Mouse (Mus musculus) small intestine, adult 2 months (tissue): ENCODE data around the gene Ptprj. TPM values are rescaled to one million over a fixed set of nuclear protein-coding genes. Genes with fewer than 3 reads are reported as not detected.

Experiments used
- H3K27ac ChIP-seq: fragments of 200-500 bp; 2 replicates; pipeline ENCODE4 v1.5.1; 2012; ENCODE audit warnings: low read depth, low read length, control low read depth, inconsistent platforms; ENCODE audit not compliant: insufficient read depth
- H3K27me3 ChIP-seq: fragments of 200-500 bp; 2 replicates; pipeline ENCODE4 v1.6.1; 2012; ENCODE audit warnings: mild to moderate bottlenecking, moderate library complexity, low read length, inconsistent platforms; ENCODE audit not compliant: control insufficient read depth, insufficient read depth
- H3K36me3 ChIP-seq: fragments of 200-500 bp; 2 replicates; pipeline ENCODE4 v1.6.1; 2012; ENCODE audit warnings: mild to moderate bottlenecking, low read length, control low read depth, inconsistent platforms; ENCODE audit not compliant: control insufficient read depth, insufficient read depth
- H3K4me1 ChIP-seq: fragments of 200-500 bp; 2 replicates; pipeline ENCODE4 v1.6.1; 2012; ENCODE audit warnings: low read length, inconsistent platforms, mixed read lengths; ENCODE audit not compliant: control insufficient read depth, insufficient read depth, insufficient read length
- H3K4me3 ChIP-seq: fragments of 200-500 bp; 2 replicates; pipeline ENCODE4 v1.5.1; 2012; ENCODE audit warnings: low read depth, mild to moderate bottlenecking, control low read depth, inconsistent platforms, low read length, moderate library complexity
- CTCF ChIP-seq: fragments of 200-500 bp; IDR thresholded peaks from 2 replicates; pipeline ENCODE4 v1.5.1; 2012; ENCODE audit warnings: low read depth, mild to moderate bottlenecking, control low read depth, inconsistent platforms, low read length, moderate library complexity, mixed read lengths; ENCODE audit not compliant: insufficient replicate concordance, insufficient read length; ENCODE audit errors: extremely low read depth
- POLR2A ChIP-seq: fragments of 200-500 bp; IDR thresholded peaks from 2 replicates; pipeline ENCODE4 v1.6.1; 2012; ENCODE audit warnings: low read depth, mild to moderate bottlenecking, control low read depth, inconsistent platforms, low read length, moderate library complexity
- WGBS: fragments of 180-500 bp; shearing (Covaris S2); methylation state at CpG from one replicate; pipeline ENCODE4 v1.1.7; 2018; 5-methylcytosine and 5-hydroxymethylcytosine counted together
- polyA plus RNA-seq: library from polyadenylated mRNA; depleted of rRNA; stranded (reverse); fragments of >200 nt; gene quantifications from 2 replicates; pipeline ENCODE4 v1.2.3, GENCODE M21; 2012

The Ptprj gene
- polyA plus RNA-seq, 1 experiment, result 7.3 TPM

- no peak overlapping the region for H3K27ac ChIP-seq
- H3K4me3 ChIP-seq, result no peak overlapping the region
- no peaks in the 10 kb centered on the region for H3K36me3 ChIP-seq
- peaks cover 20% of the 10 kb centered on the region for H3K4me1 ChIP-seq
- WGBS, result 87% methylated on average over 7 of the region's 7 CpGs
- TF ChIP-seq POLR2A, result no peak
- TF ChIP-seq CTCF, result no peak
- no peaks in the 10 kb centered on the region for H3K27me3 ChIP-seq
Observed at GRCm38 (mm10) chr2:90577451-90578279, 2.8 kb downstream of the Ptprj start.

GRCm38 (mm10) chr2:90576936-90577335, 3.5 kb downstream of the Ptprj start:
- WGBS, result 43% methylated on average over 1 of the region's 1 CpGs
- Histone ChIP-seq H3K36me3 (no peaks in the 10 kb centered on the region), H3K27ac (no peak overlapping the region), H3K4me3 (no peak overlapping the region), H3K4me1 (peaks cover 18% of the 10 kb centered on the region), H3K27me3 (no peaks in the 10 kb centered on the region)
- TF ChIP-seq POLR2A (no peak), CTCF (no peak)

GRCm38 (mm10) chr2:90576411-90576810, 4.0 kb downstream of the Ptprj start:
- Histone ChIP-seq H3K4me3 (no peak overlapping the region), H3K27me3 (no peaks in the 10 kb centered on the region), H3K27ac (no peak overlapping the region), H3K4me1 (peaks cover 14% of the 10 kb centered on the region), H3K36me3 (no peaks in the 10 kb centered on the region)
- TF ChIP-seq POLR2A (no peak), CTCF (no peak)
- WGBS, result 87% methylated on average over 6 of the region's 6 CpGs

GRCm38 (mm10) chr2:90575713-90576112, 4.7 kb downstream of the Ptprj start:
- H3K27ac ChIP-seq, result peak overlapping the region; percentile 64
- no peak for TF ChIP-seq CTCF
- no peak for TF ChIP-seq POLR2A
- WGBS, result 84% methylated on average over 5 of the region's 5 CpGs

GRCm38 (mm10) chr2:90575116-90575515, 5.3 kb downstream of the Ptprj start:
- TF ChIP-seq CTCF, result no peak
- TF ChIP-seq POLR2A, result no peak
- no peak overlapping the region for H3K4me3 ChIP-seq
- no peaks in the 10 kb centered on the region for H3K27me3 ChIP-seq
- WGBS, result 39% methylated on average over 3 of the region's 3 CpGs
- peaks cover 7% of the 10 kb centered on the region for H3K4me1 ChIP-seq
- H3K27ac ChIP-seq, result peak overlapping the region; percentile 64
- no peaks in the 10 kb centered on the region for H3K36me3 ChIP-seq

More at GRCm38 (mm10) chr2:90575713-90576112, 4.7 kb downstream of the Ptprj start:
- Histone ChIP-seq H3K27me3 (no peaks in the 10 kb centered on the region), H3K36me3 (no peaks in the 10 kb centered on the region), H3K4me1 (peaks cover 7% of the 10 kb centered on the region), H3K4me3 (no peak overlapping the region)

- Histone ChIP-seq H3K27ac (peak overlapping the region; percentile 17; the same call in 1 of the 2 replicates), H3K4me3 (no peak overlapping the region)
- TF ChIP-seq CTCF, result no peak
- no peak for TF ChIP-seq POLR2A
Observed at GRCm38 (mm10) chr2:90574536-90574935, 5.9 kb downstream of the Ptprj start.

GRCm38 (mm10) chr2:90573640-90574526, 6.6 kb downstream of the Ptprj start:
- peak overlapping the region; percentile 17; the same call in 1 of the 2 replicates for H3K27ac ChIP-seq
- TF ChIP-seq POLR2A, result no peak
- no peak for TF ChIP-seq CTCF
- no peaks in the 10 kb centered on the region for H3K36me3 ChIP-seq
- peaks cover 8% of the 10 kb centered on the region for H3K4me1 ChIP-seq
- H3K27me3 ChIP-seq, result no peaks in the 10 kb centered on the region
- peak overlapping the region; percentile 49 for H3K4me3 ChIP-seq
- 45% methylated on average over 17 of the region's 17 CpGs for WGBS

More at GRCm38 (mm10) chr2:90574536-90574935, 5.9 kb downstream of the Ptprj start:
- Histone ChIP-seq H3K27me3 (no peaks in the 10 kb centered on the region), H3K36me3 (no peaks in the 10 kb centered on the region), H3K4me1 (peaks cover 7% of the 10 kb centered on the region)
- WGBS, result 26% methylated on average over 8 of the region's 8 CpGs
